Mouse (Mus musculus) gastrocnemius, postnatal 14 days (tissue): ENCODE results near the gene Ccdc187. TPM values are rescaled to one million over a fixed set of nuclear protein-coding genes. Genes with fewer than 3 reads are reported as not detected.

Experiments
- DNase-seq: peaks from one replicate; pipeline ENCODE4 v3.0.0; 2021; ENCODE audit warnings: mixed read lengths
- intact Hi-C: fragments of 180-260 bp; cut with DNase I; formaldehyde crosslinking; loops from one replicate; pipeline ENCODE4 v1.15.1; 2025; ENCODE audit warnings: low total_unique reads
- total RNA-seq, 2 experiments: library from RNA; stranded (reverse); gene quantifications; 2 replicates each; pipeline ENCODE4 v1.2.3; 2021

Gene Ccdc187
- total RNA-seq, 2 experiments from 2014 or later, result 0.04 to 0.09 TPM

GRCm38 (mm10) chr2:26236681-26237289 is 57.6 kb downstream of the Ccdc187 start:
- intact Hi-C loops, result no loop called here
- no peak for DNase-seq

- no peak for DNase-seq
- intact Hi-C loops, result no loop called here
Measured at GRCm38 (mm10) chr2:26234771-26235170, 59.6 kb downstream of the Ccdc187 start.

- intact Hi-C loops, result no loop called here
- no peak for DNase-seq
Measured at GRCm38 (mm10) chr2:26234253-26234652, 60.1 kb downstream of the Ccdc187 start.

- DNase-seq, result no peak
- intact Hi-C loops, result no loop called here
Measured at GRCm38 (mm10) chr2:26231366-26231765, 63.0 kb downstream of the Ccdc187 start.

DNA sequence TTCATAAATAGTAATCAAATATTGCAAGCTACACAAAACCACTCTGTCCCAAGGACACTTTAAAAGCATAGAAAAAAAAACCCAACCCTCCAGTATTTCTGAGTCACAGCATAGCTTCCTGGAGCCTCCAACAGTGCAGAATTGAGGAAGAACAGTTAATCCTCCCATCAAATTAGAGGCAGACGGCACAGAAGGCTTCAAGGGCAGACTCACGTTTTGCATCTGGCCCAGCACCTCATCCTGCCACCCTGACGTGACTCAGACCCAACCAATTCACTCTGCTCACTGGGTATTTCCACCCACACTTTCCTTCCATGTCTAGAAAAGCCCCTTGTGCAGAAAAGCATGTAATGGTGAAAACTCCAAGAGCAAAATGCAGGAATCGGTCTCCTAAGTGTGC is 64.1 kb downstream of the Ccdc187 start:
- DNase-seq, result no peak
- intact Hi-C loops, result no loop called here

DNA sequence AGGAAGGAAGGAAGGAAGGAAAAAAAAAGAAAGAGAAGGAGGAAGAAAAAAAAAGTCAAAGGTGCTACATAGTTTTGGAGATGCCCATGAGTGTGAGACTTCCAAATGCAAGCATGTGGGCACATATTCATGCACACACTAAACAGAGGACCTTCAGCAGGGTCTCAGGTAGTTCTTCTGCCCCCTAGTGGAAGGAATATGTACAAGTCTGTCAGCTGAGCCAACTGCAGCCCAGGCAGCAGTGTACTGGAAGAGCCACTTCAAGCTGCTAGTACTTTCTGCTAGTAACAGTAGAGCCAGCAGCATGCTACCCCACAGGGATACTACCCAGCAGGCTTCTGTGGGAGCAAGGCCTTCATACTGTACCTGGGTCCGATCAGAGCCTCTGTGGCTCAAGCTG is 66.6 kb downstream of the Ccdc187 start:
- DNase-seq, result no peak
- intact Hi-C loops, result loop anchor here (5.0 to 10.0 kb wide), 2 partner anchors 47 to 75 kb away; no protein-coding TSS in a partner anchor

DNA sequence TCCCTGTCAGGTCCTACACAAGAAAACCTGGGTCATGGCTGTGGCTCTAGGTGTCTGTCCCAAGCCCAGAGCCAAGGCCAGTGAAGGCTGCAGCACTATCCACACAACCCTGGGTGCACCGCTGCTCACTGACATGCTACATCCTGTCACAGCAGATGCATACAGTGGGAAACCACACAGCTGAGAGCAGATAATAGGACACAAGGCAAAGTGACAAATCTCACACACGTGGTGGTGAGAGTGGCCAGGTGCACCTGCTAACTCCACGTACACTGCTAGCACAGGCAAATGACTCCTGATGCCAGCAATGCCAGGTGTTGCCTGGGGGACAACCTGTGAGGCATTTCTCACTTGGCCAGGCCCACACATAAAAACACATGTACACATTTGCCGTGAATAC is 69.1 kb downstream of the Ccdc187 start:
- no peak for DNase-seq
- intact Hi-C loops, result loop anchor here (5.0 to 10.0 kb wide), 2 partner anchors 50 to 73 kb away; no protein-coding TSS in a partner anchor

- no peak for DNase-seq
- intact Hi-C loops, result loop anchor here (10.0 kb wide), 1 partner anchor 51 kb away; no protein-coding TSS in a partner anchor
Measured at GRCm38 (mm10) chr2:26223961-26224360, 70.4 kb downstream of the Ccdc187 start.

DNA sequence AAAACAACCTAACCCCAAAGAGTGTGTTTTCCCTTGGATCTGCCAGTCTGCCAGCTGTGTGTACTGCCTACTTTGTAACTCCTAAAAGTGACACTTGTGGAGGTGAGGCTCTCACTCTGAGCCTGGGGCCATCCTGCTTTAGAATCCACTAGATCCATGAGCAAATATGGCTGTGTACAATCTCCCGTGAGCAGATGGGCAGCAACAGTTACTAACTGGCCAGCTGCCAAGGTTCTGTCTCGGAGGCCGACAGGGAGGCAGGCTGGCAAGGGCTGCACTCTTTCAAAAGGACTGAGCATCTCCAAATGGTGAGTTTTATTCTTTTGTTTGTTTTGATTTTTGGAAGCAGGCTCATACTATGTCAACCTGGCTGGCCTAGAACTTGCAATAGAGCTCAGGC is 79.8 kb downstream of the Ccdc187 start:
- intact Hi-C loops, result no loop called here
- DNase-seq, result no peak

GRCm38 (mm10) chr2:26209566-26209965 is 84.8 kb downstream of the Ccdc187 start:
- DNase-seq, result no peak
- intact Hi-C loops, result no loop called here

DNA sequence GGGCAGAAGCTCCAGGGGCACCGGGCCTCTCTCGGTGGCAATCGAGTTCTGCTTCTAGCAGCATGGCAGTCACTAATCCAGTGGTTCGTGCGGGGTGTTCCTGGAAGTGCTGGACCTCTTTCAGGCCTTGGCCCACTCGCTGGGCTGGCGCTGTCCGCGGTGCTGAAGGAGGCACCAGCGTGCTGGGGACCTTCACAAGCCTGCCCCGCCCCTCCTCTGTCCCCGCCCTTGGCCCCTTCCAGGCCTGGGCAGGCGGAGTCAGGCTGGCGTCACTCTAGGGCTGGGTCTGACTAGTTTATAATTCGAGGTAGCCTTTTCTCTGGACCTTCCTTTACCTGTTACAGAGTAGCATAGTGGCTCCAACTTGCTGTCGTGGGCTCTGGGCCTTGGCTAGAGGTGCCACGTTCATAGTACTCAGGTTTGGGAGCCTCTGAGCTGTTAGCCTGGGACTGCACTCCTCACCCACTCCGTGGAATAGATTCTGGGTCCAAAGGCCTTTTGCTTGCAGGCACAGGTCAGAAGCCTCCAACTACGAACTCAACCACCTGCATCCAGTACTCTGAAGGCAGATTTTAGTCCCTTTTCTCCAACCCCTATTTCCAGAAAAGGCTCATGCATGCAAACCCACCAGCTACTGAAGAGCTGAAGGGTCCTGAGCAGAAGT is 86.1 kb downstream of the Ccdc187 start, which contains the start of gene Lhx3:
Gene Lhx3, minus strand, starts transcription at position 164 of the 664 bp plus-strand sequence.
- DNase-seq, result peak; percentile 87
- intact Hi-C loops, result no loop called here

- no peak for DNase-seq
- intact Hi-C loops, result no loop called here
Measured at GRCm38 (mm10) chr2:26207559-26207958, 86.8 kb downstream of the Ccdc187 start.

- DNase-seq, result no peak
- intact Hi-C loops, result no loop called here
Measured at GRCm38 (mm10) chr2:26205761-26206160, 88.6 kb downstream of the Ccdc187 start.

DNA sequence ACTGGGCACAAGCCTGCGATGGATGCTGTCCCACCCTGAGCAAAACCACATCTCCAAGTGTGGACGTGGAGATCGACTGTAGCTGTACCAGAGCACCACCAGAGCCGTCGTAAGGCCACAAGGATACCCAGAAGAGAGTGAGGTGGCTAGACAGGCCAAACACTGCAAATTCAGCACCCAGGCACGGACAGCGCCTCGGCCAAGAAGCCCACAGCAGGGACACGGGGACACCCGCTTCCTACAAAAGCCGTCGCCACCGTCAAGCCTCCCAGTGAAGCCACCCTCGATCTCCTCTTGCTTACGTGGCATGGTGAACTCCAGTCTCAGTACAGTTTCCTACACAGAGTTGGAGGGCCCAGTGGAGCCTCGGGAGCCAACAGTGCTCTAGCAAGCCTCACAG is 89.2 kb downstream of the Ccdc187 start:
- peak; percentile 28 for DNase-seq
- intact Hi-C loops, result no loop called here

DNA sequence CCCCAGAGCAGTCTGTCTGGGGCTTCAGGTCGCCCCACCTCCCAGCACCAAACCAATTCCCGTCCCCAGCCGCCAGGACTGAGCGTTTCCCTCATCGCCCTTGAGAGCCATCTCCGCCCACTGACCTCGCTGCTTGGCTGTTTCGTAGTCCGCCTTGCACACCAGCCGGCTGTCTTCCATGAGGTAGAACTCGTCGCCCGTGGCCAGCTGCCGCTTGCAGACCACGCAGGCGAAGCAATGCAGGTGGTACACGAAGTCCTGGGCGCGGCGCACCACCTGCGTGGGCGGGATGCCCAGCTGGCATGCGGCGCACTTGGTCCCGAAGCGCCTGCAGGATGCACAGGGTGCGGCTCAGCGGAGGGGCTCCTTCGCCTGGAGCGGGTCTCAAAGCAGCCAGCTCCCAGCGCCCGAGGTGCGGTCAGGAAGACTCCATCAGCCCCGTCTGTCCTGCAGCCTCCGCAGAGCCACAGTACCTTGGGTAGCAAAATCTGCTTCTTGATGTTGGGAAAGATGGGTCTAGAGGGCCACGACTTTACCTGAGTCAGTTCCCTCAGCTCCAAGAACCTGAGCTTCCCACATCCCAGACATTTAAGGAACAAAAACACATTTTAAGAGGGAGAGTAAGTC is 91.4 kb downstream of the Ccdc187 start:
- no peak for DNase-seq
- intact Hi-C loops, result no loop called here

DNA sequence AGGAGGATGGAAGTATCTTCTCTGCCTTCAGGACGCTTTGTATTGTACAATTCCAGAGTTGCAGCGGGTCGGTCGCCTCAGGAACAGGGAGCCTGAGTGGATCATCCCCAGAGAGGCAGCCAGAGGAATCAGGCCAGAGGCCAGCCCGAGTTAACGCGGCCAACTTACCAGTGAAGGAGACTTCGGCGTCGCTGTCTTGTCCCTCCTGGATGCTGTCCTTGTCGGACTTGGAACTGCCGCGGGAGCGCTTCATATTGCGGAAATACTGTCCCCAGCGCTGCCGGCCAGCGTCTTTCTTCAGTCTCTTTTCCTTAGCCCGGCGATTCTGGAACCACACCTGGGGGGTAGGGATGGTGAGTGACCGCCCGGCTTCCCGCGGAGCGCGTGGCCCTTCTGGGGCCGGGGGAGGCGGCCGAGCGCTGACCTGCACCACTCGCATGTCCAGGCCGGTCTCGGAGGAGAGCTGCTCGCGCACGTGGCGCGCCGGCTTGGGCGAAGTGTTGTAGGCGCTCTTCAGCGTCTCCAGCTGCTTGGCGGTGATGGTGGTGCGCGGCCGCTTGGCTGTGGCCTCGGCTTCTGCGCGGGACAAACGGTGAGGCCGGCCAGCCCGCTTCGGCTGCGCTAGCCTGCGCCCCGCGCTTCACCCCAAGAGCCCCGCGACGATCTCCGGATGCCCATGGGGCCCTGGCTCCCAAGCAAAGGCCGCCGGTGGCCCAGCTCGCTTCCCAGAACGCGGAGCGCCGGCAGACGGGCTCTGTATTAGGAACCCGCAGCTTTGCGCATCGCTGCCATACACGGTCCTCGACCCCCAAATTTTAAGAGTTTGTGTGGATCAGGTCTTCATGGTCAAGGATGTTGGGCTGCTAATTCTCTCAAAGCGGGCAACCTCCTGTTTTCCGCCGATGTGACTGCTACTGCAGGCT is 92.2 kb downstream of the Ccdc187 start:
- no peak for DNase-seq
- intact Hi-C loops, result no loop called here

GRCm38 (mm10) chr2:26198488-26198887 is 95.9 kb downstream of the Ccdc187 start:
- intact Hi-C loops, result no loop called here
- DNase-seq, result no peak

GRCm38 (mm10) chr2:26194552-26195339 is 99.6 kb downstream of the Ccdc187 start:
- no peak for DNase-seq

More at GRCm38 (mm10) chr2:26194552-26195339, 99.6 kb downstream of the Ccdc187 start:
- intact Hi-C loops, result no loop called here
